Mouse (Mus musculus): ENCODE data around the gene Efcab6. TPM values are rescaled to one million over a fixed set of nuclear protein-coding genes. Genes with fewer than 3 reads are reported as not detected.

Gene Efcab6
- polyA plus RNA-seq, 1 experiment from 2014 or later, result 0.65 TPM

- no peak for ATAC-seq
- Histone ChIP-seq H3K9ac (ENCODE audit: low read depth, low read length) (no peak overlapping the region), H3K4me2 (ENCODE audit: low read length) (no peak overlapping the region), H3K27me3 (replicated peaks; ENCODE audit: control insufficient read depth, insufficient read depth, low read length) (peaks cover 3% of the 10 kb centered on the region; the same call in 1 of the 2 replicates), H3K9me3 (ENCODE audit: control insufficient read depth, low read length) (peaks cover under 1% of the 10 kb centered on the region; the same call in 1 of the 2 replicates), H3K4me3 (ENCODE audit: low read length) (no peak overlapping the region), H3K36me3 (ENCODE audit: control insufficient read depth, insufficient read depth, low read length) (no peaks in the 10 kb centered on the region), H3K27ac (ENCODE audit: low read depth, low read length) (no peak overlapping the region), H3K4me1 (ENCODE audit: control insufficient read depth, insufficient read depth, low read depth, low read length) (peaks cover 4% of the 10 kb centered on the region; the same call in 1 of the 2 replicates)
- WGBS, result 59% methylated on average over 7 of the region's 7 CpGs
Measured at GRCm38 (mm10) chr15:84049570-84049969, 15.6 kb downstream of the Efcab6 start.

DNA sequence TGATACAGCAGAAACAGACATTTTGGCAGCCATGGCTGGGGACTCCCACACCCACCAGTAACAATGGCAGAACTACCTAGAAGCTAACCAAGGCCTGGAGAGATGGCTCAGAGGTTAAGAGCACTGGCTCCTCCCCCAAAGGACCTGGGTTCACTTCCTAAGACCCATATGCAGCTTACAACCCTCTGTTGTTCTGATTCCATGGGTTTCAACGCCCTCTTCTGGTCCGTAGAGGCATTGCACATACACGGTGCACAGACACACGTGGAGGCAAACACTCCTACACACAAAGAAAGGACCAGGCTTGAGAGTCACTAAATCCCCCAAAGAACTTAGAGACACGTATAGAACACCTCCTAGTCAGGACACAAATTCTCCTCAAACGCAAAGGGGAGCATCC, 19.6 kb downstream of the Efcab6 start:
- Histone ChIP-seq H3K27ac (ENCODE audit: low read depth, low read length) (no peak overlapping the region), H3K4me1 (ENCODE audit: control insufficient read depth, insufficient read depth, low read depth, low read length) (no peaks in the 10 kb centered on the region), H3K4me2 (ENCODE audit: low read length) (no peak overlapping the region), H3K4me3 (ENCODE audit: low read length) (no peak overlapping the region), H3K9ac (ENCODE audit: low read depth, low read length) (no peak overlapping the region), H3K27me3 (replicated peaks; ENCODE audit: control insufficient read depth, insufficient read depth, low read length) (no peaks in the 10 kb centered on the region), H3K36me3 (ENCODE audit: control insufficient read depth, insufficient read depth, low read length) (no peaks in the 10 kb centered on the region), H3K9me3 (ENCODE audit: control insufficient read depth, low read length) (peaks cover 4% of the 10 kb centered on the region)
- ATAC-seq, result no peak
- WGBS, result 94% methylated on average over 6 of the region's 6 CpGs

DNA sequence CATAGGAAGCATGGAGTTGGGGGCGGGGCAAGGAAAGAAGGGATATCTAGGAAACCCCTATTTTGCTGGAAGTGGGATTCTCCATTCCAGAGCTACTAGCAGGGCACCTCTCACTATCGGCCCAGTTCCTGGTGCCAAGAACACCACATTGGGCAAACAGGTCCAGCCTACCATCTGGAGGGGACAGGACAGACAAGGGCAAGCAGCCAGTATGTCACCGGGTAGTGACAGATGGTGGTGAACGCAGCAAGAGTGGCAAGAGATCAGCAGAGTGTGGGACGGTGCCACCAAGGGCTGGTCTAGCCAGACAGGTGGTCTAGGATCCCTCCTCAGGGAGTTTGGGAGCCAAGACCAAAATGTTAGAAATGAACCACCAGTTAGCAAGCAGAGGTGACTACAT, 28.1 kb downstream of the Efcab6 start:
- Histone ChIP-seq H3K4me2 (ENCODE audit: low read length) (no peak overlapping the region), H3K9me3 (ENCODE audit: control insufficient read depth, low read length) (no peaks in the 10 kb centered on the region), H3K4me3 (ENCODE audit: low read length) (no peak overlapping the region), H3K4me1 (ENCODE audit: control insufficient read depth, insufficient read depth, low read depth, low read length) (no peaks in the 10 kb centered on the region), H3K27me3 (replicated peaks; ENCODE audit: control insufficient read depth, insufficient read depth, low read length) (no peaks in the 10 kb centered on the region), H3K36me3 (ENCODE audit: control insufficient read depth, insufficient read depth, low read length) (no peaks in the 10 kb centered on the region), H3K9ac (ENCODE audit: low read depth, low read length) (no peak overlapping the region), H3K27ac (ENCODE audit: low read depth, low read length) (no peak overlapping the region)
- WGBS, result 66% methylated on average over 5 of the region's 5 CpGs
- ATAC-seq, result peak; percentile 65; the same call in 1 of the 2 replicates

GRCm38 (mm10) chr15:84025651-84026050, 39.5 kb downstream of the Efcab6 start:
- Histone ChIP-seq H3K27me3 (replicated peaks; ENCODE audit: control insufficient read depth, insufficient read depth, low read length) (no peaks in the 10 kb centered on the region), H3K4me3 (ENCODE audit: low read length) (no peak overlapping the region)
- WGBS, result 57% methylated on average over 8 of the region's 8 CpGs

GRCm38 (mm10) chr15:84024851-84025250, 40.3 kb downstream of the Efcab6 start:
- H3K27ac ChIP-seq (ENCODE audit: low read depth, low read length), result no peak overlapping the region
- no peaks in the 10 kb centered on the region for H3K36me3 ChIP-seq (ENCODE audit: control insufficient read depth, insufficient read depth, low read length)
- H3K9ac ChIP-seq (ENCODE audit: low read depth, low read length), result no peak overlapping the region
- H3K4me1 ChIP-seq (ENCODE audit: control insufficient read depth, insufficient read depth, low read depth, low read length), result peaks cover 2% of the 10 kb centered on the region; the same call in 1 of the 2 replicates
- ATAC-seq, result no peak
- H3K4me3 ChIP-seq (ENCODE audit: low read length), result no peak overlapping the region
- WGBS, result 79% methylated on average over 6 of the region's 6 CpGs
- peaks cover 3% of the 10 kb centered on the region; the same call in 1 of the 2 replicates for H3K9me3 ChIP-seq (ENCODE audit: control insufficient read depth, low read length)
- no peak overlapping the region for H3K4me2 ChIP-seq (ENCODE audit: low read length)
- H3K27me3 ChIP-seq (replicated peaks; ENCODE audit: control insufficient read depth, insufficient read depth, low read length), result no peaks in the 10 kb centered on the region

More at GRCm38 (mm10) chr15:84025651-84026050, 39.5 kb downstream of the Efcab6 start:
- no peak overlapping the region for H3K27ac ChIP-seq (ENCODE audit: low read depth, low read length)
- no peaks in the 10 kb centered on the region for H3K9me3 ChIP-seq (ENCODE audit: control insufficient read depth, low read length)
- ATAC-seq, result no peak
- H3K9ac ChIP-seq (ENCODE audit: low read depth, low read length), result no peak overlapping the region
- H3K36me3 ChIP-seq (ENCODE audit: control insufficient read depth, insufficient read depth, low read length), result no peaks in the 10 kb centered on the region
- no peak overlapping the region for H3K4me2 ChIP-seq (ENCODE audit: low read length)
- peaks cover 2% of the 10 kb centered on the region; the same call in 1 of the 2 replicates for H3K4me1 ChIP-seq (ENCODE audit: control insufficient read depth, insufficient read depth, low read depth, low read length)

- H3K36me3 ChIP-seq (ENCODE audit: control insufficient read depth, insufficient read depth, low read length), result no peaks in the 10 kb centered on the region
- no peak overlapping the region for H3K4me2 ChIP-seq (ENCODE audit: low read length)
- H3K27ac ChIP-seq (ENCODE audit: low read depth, low read length), result no peak overlapping the region
- no peak overlapping the region for H3K4me3 ChIP-seq (ENCODE audit: low read length)
- H3K27me3 ChIP-seq (replicated peaks; ENCODE audit: control insufficient read depth, insufficient read depth, low read length), result no peaks in the 10 kb centered on the region; the same call in 1 of the 2 replicates
- WGBS, result 58% methylated on average over 17 of the region's 17 CpGs
- ATAC-seq, result no peak
- H3K9ac ChIP-seq (ENCODE audit: low read depth, low read length), result no peak overlapping the region
- H3K4me1 ChIP-seq (ENCODE audit: control insufficient read depth, insufficient read depth, low read depth, low read length), result no peaks in the 10 kb centered on the region
- no peaks in the 10 kb centered on the region for H3K9me3 ChIP-seq (ENCODE audit: control insufficient read depth, low read length)
Measured at GRCm38 (mm10) chr15:84009366-84010083, 55.7 kb downstream of the Efcab6 start.

DNA sequence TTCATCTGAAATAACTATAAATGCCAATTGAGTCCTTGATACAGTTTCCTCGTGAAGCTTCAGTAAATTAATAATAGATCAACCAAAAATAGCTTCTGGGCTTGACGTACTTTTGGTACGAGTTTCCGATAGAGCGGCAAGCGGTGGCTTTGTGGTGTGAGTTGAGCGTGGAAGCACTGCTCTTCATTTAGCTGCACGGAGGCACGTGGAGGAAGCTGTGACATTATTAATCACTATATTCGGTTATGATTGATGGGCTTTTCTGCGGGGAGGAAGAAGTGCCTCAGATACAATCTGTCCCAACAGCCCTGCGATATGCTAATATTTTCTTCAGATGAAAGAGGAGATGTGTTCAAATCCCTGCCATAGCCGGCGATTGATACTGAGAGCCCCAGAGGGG, 60.9 kb downstream of the Efcab6 start:
- no peak for ATAC-seq
- H3K27ac ChIP-seq (ENCODE audit: low read depth, low read length), result no peak overlapping the region
- H3K9ac ChIP-seq (ENCODE audit: low read depth, low read length), result no peak overlapping the region
- H3K4me1 ChIP-seq (ENCODE audit: control insufficient read depth, insufficient read depth, low read depth, low read length), result no peaks in the 10 kb centered on the region; the same call in 1 of the 2 replicates
- no peaks in the 10 kb centered on the region; the same call in 1 of the 2 replicates for H3K27me3 ChIP-seq (replicated peaks; ENCODE audit: control insufficient read depth, insufficient read depth, low read length)
- H3K9me3 ChIP-seq (ENCODE audit: control insufficient read depth, low read length), result no peaks in the 10 kb centered on the region
- H3K4me2 ChIP-seq (ENCODE audit: low read length), result no peak overlapping the region
- no peaks in the 10 kb centered on the region for H3K36me3 ChIP-seq (ENCODE audit: control insufficient read depth, insufficient read depth, low read length)
- 71% methylated on average over 14 of the region's 14 CpGs for WGBS
- H3K4me3 ChIP-seq (ENCODE audit: low read length), result no peak overlapping the region

DNA sequence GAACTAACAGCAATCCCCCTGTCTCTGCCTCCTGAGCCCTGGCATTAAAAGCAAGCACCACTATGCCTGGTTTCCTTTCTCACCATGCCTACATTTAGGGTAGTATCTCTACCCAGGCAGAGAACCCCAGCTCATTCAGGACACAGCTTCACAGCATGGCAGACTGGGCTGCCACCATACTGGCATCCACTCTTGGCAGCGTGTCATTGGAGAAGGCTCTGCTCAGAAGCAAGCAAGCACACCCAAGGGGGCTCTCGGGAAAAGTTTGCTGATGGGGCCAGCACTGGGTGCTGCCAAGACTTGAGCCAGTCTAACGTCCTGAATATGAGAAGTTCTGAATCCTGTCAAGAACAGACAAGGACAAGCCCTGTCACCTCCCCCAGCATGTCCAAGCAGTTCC, 66.1 kb downstream of the Efcab6 start:
- Histone ChIP-seq H3K27me3 (replicated peaks; ENCODE audit: control insufficient read depth, insufficient read depth, low read length) (no peaks in the 10 kb centered on the region), H3K4me2 (ENCODE audit: low read length) (no peak overlapping the region), H3K4me1 (ENCODE audit: control insufficient read depth, insufficient read depth, low read depth, low read length) (peaks cover 12% of the 10 kb centered on the region), H3K36me3 (ENCODE audit: control insufficient read depth, insufficient read depth, low read length) (no peaks in the 10 kb centered on the region), H3K9me3 (ENCODE audit: control insufficient read depth, low read length) (no peaks in the 10 kb centered on the region), H3K4me3 (ENCODE audit: low read length) (no peak overlapping the region), H3K27ac (ENCODE audit: low read depth, low read length) (no peak overlapping the region), H3K9ac (ENCODE audit: low read depth, low read length) (no peak overlapping the region)
- 81% methylated on average over 3 of the region's 3 CpGs for WGBS
- ATAC-seq, result no peak

DNA sequence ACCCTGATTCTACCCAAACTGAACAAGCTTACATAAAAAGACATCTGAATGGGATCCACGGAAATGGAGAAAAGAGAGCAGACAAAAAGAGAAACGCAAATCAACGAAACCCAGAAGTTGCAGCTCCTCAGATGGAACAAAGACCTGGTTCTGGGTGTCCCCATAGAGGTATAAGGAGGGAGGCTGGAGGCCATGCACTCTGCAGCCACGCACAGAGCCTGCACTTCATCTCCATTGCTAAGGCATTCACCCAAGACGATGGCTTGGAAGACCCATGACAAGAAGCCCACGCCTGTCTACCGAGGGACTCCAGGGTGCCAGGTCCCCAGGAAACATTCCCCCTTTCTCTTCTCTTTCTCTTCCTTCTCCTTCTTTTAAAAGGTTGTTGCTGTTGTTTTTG, 66.6 kb downstream of the Efcab6 start:
- Histone ChIP-seq H3K4me2 (ENCODE audit: low read length) (peak overlapping the region; percentile 32; the same call in 1 of the 2 replicates), H3K9ac (ENCODE audit: low read depth, low read length) (no peak overlapping the region), H3K27me3 (replicated peaks; ENCODE audit: control insufficient read depth, insufficient read depth, low read length) (no peaks in the 10 kb centered on the region), H3K9me3 (ENCODE audit: control insufficient read depth, low read length) (no peaks in the 10 kb centered on the region), H3K36me3 (ENCODE audit: control insufficient read depth, insufficient read depth, low read length) (no peaks in the 10 kb centered on the region), H3K4me1 (ENCODE audit: control insufficient read depth, insufficient read depth, low read depth, low read length) (peaks cover 12% of the 10 kb centered on the region), H3K4me3 (ENCODE audit: low read length) (no peak overlapping the region), H3K27ac (ENCODE audit: low read depth, low read length) (no peak overlapping the region)
- no peak for ATAC-seq
- WGBS, result 36% methylated on average over 7 of the region's 7 CpGs

All from hindbrain, embryonic 16.5 days (tissue).